Mouse (Mus musculus) forelimb bud, embryonic 11.5 days (tissue): ENCODE data around the gene Tmem102.
A peak's percentile ranks its signal among the peaks of the same experiment; 100 is the strongest.

ENCODE experiments used
- DNase-seq: peaks from one replicate; pipeline ENCODE4 v3.0.0-alpha.2; 2012; ENCODE audit warnings: low read depth, low spot score

Tmem102 gene

GRCm38 (mm10) chr11:69791420-69791819, 14.0 kb downstream of the Tmem102 start:
- no peak for DNase-seq

GRCm38 (mm10) chr11:69789431-69789830, 16.0 kb downstream of the Tmem102 start:
- no peak for DNase-seq

GRCm38 (mm10) chr11:69787306-69787705, 18.1 kb downstream of the Tmem102 start:
- DNase-seq = no peak

- no peak for DNase-seq
These were observed 20.6 kb downstream of the Tmem102 start for GRCm38 (mm10) chr11:69784793-69785272.

GRCm38 (mm10) chr11:69781828-69782227, 23.6 kb downstream of the Tmem102 start:
- DNase-seq = no peak

GRCm38 (mm10) chr11:69778985-69779384, 26.4 kb downstream of the Tmem102 start:
- no peak for DNase-seq

GRCm38 (mm10) chr11:69778258-69778982, 27.0 kb downstream of the Tmem102 start:
- no peak for DNase-seq

GRCm38 (mm10) chr11:69777504-69778257, 27.7 kb downstream of the Tmem102 start:
- DNase-seq = no peak

GRCm38 (mm10) chr11:69776488-69776887, 28.9 kb downstream of the Tmem102 start:
- DNase-seq = no peak

- DNase-seq = no peak
These were observed 29.7 kb downstream of the Tmem102 start for GRCm38 (mm10) chr11:69775716-69776115.

GRCm38 (mm10) chr11:69774961-69775360, 30.5 kb downstream of the Tmem102 start:
- DNase-seq = no peak

- DNase-seq = no peak
These were observed 37.9 kb downstream of the Tmem102 start for GRCm38 (mm10) chr11:69767625-69767909.

GRCm38 (mm10) chr11:69766872-69767624, 38.4 kb downstream of the Tmem102 start:
- DNase-seq = no peak

- peak; percentile 30 for DNase-seq
These were observed 39.3 kb downstream of the Tmem102 start for GRCm38 (mm10) chr11:69766126-69766609.

- DNase-seq = no peak
These were observed 40.0 kb downstream of the Tmem102 start, which contains the start of gene Zbtb4 for GRCm38 (mm10) chr11:69765221-69766125. Zbtb4 (plus strand) TSS chr11:69765912.

GRCm38 (mm10) chr11:69763551-69763950, 41.9 kb downstream of the Tmem102 start:
- no peak for DNase-seq

GRCm38 (mm10) chr11:69761868-69762267, 43.6 kb downstream of the Tmem102 start, which contains the start of gene Slc35g3:
Slc35g3 (minus strand) TSS chr11:69761968.
- DNase-seq = no peak

- no peak for DNase-seq
These were observed 44.6 kb downstream of the Tmem102 start for GRCm38 (mm10) chr11:69760901-69761200.

- no peak for DNase-seq
These were observed 45.1 kb downstream of the Tmem102 start for GRCm38 (mm10) chr11:69760160-69760900.

- DNase-seq = peak; percentile 95
These were observed 46.3 kb downstream of the Tmem102 start for GRCm38 (mm10) chr11:69758971-69759721.
